26 mouse cellular contexts compared by ENCODE assay signal in genomic region chr8:85879624-85880023, GRCm38 (mm10). TPM values are rescaled to one million over a fixed set of nuclear protein-coding genes. Genes with fewer than 3 reads are reported as not detected.
DNase-seq lines count a peak whose midpoint lies in the region; ATAC-seq lines count a peak whose summit lies in the region.
"Had no signal": no experiment of that assay in that cellular context is flagged by ENCODE, and none has a peak within 500 bp of the region (broad histone marks: within the 10 kb centered on the region; RNA-seq: fewer than 3 reads in every experiment).

No protein-coding gene starts in this region.

- no peak overlapping the region for H3K9ac ChIP-seq in midbrain, embryonic 13.5 days (replicated peaks)
- H3K9ac ChIP-seq in midbrain, embryonic 11.5 days (ENCODE audit: low read length): no peak overlapping the region
- H3K9ac ChIP-seq in liver, embryonic 12.5 days: no peak overlapping the region
- H3K9ac ChIP-seq in midbrain, embryonic 16.5 days (ENCODE audit: low read depth, low read length): no peak overlapping the region
- no peak overlapping the region for H3K9ac ChIP-seq in kidney, embryonic 16.5 days (replicated peaks; ENCODE audit: low read length)
- H3K9ac ChIP-seq: forebrain, embryonic 12.5 days; forebrain, postnatal 0 days; heart, embryonic 12.5 days; hindbrain, embryonic 15.5 days; lung, embryonic 14.5 days; midbrain, embryonic 12.5 days; neural tube, embryonic 12.5 days had no signal

- H3K4me1 ChIP-seq in midbrain, embryonic 13.5 days (replicated peaks): no peaks in the 10 kb centered on the region
- no peaks in the 10 kb centered on the region for H3K4me1 ChIP-seq in midbrain, embryonic 11.5 days (ENCODE audit: control insufficient read depth, insufficient read depth, low read length)
- peaks cover 8% of the 10 kb centered on the region; the same call in 1 of the 2 replicates for H3K4me1 ChIP-seq in liver, embryonic 12.5 days
- no peaks in the 10 kb centered on the region for H3K4me1 ChIP-seq in midbrain, embryonic 16.5 days (ENCODE audit: control insufficient read depth, insufficient read depth, low read length)
- no peaks in the 10 kb centered on the region for H3K4me1 ChIP-seq in kidney, embryonic 16.5 days (ENCODE audit: insufficient read depth, low read length)
- H3K4me1 ChIP-seq: forebrain, embryonic 12.5 days; heart, embryonic 12.5 days; hindbrain, embryonic 15.5 days; midbrain, embryonic 12.5 days; neural tube, embryonic 12.5 days had no signal

- H3K27ac ChIP-seq in midbrain, embryonic 13.5 days: no peak overlapping the region
- H3K27ac ChIP-seq in midbrain, embryonic 11.5 days (ENCODE audit: low read depth, low read length): no peak overlapping the region
- 0 out of 2 replicates have a peak overlapping the region, but pooled peaks have one; percentile 24 for H3K27ac ChIP-seq in liver, embryonic 12.5 days
- H3K27ac ChIP-seq in midbrain, embryonic 16.5 days (ENCODE audit: low read length): no peak overlapping the region
- H3K27ac ChIP-seq in kidney, embryonic 16.5 days (ENCODE audit: low read length): no peak overlapping the region
- H3K27ac ChIP-seq: forebrain, embryonic 12.5 days; heart, adult 2 months; hindbrain, embryonic 15.5 days; left cerebral cortex, adult 2 months; midbrain, embryonic 12.5 days; neural tube, embryonic 12.5 days had no signal

- 81% methylated on average over 7 of the region's 7 CpGs for WGBS in midbrain, embryonic 13.5 days
- 89% methylated on average over 7 of the region's 7 CpGs for WGBS in midbrain, embryonic 11.5 days
- 54% methylated on average over 7 of the region's 7 CpGs for WGBS in liver, embryonic 12.5 days (ENCODE audit: insufficient replicate concordance)
- WGBS in midbrain, embryonic 16.5 days: 73% methylated on average over 7 of the region's 7 CpGs
- WGBS in kidney, embryonic 16.5 days: 91% methylated on average over 7 of the region's 7 CpGs

- H3K4me3 ChIP-seq in midbrain, embryonic 13.5 days (replicated peaks): no peak overlapping the region
- H3K4me3 ChIP-seq in midbrain, embryonic 11.5 days (ENCODE audit: low read depth, low read length): no peak overlapping the region
- no peak overlapping the region for H3K4me3 ChIP-seq in liver, embryonic 12.5 days
- H3K4me3 ChIP-seq in midbrain, embryonic 16.5 days (ENCODE audit: low read depth, low read length): no peak overlapping the region
- H3K4me3 ChIP-seq in kidney, embryonic 16.5 days (ENCODE audit: low read length): no peak overlapping the region
- H3K4me3 ChIP-seq: forebrain, embryonic 12.5 days; heart, adult 2 months; heart, embryonic 12.5 days; hindbrain, embryonic 15.5 days; left cerebral cortex, adult 2 months; midbrain, embryonic 12.5 days; myocyte; neural tube, embryonic 12.5 days had no signal

- H3K9me3 ChIP-seq in midbrain, embryonic 13.5 days: no peaks in the 10 kb centered on the region
- no peaks in the 10 kb centered on the region for H3K9me3 ChIP-seq in midbrain, embryonic 11.5 days (ENCODE audit: control insufficient read depth, low read length)
- no peaks in the 10 kb centered on the region for H3K9me3 ChIP-seq in liver, embryonic 12.5 days (replicated peaks)
- H3K9me3 ChIP-seq in midbrain, embryonic 16.5 days (replicated peaks; ENCODE audit: control insufficient read depth, low read length, poor library complexity, severe bottlenecking): no peaks in the 10 kb centered on the region
- no peaks in the 10 kb centered on the region; the same call in 1 of the 2 replicates for H3K9me3 ChIP-seq in kidney, embryonic 16.5 days (ENCODE audit: low read length)
- H3K9me3 ChIP-seq: forebrain, embryonic 12.5 days; heart, embryonic 12.5 days; hindbrain, embryonic 15.5 days; midbrain, embryonic 12.5 days; neural tube, embryonic 12.5 days had no signal

- ATAC-seq in midbrain, embryonic 13.5 days: peak; percentile 58; the same call in 1 of the 2 replicates
- no peak for ATAC-seq in midbrain, embryonic 11.5 days (ENCODE audit: low FRiP score)
- peak; percentile 95 for ATAC-seq in liver, embryonic 12.5 days
- peak; percentile 71; the same call in 1 of the 2 replicates for ATAC-seq in midbrain, embryonic 16.5 days
- ATAC-seq in kidney, embryonic 16.5 days (ENCODE audit: low FRiP score, low TSS enrichment): no peak
- ATAC-seq: forebrain, postnatal 0 days; inflammation-experienced regulatory T-cells, adult 6 months had no signal

- no peak overlapping the region for H3K4me2 ChIP-seq in midbrain, embryonic 13.5 days (replicated peaks)
- H3K4me2 ChIP-seq in midbrain, embryonic 11.5 days: no peak overlapping the region
- peak overlapping the region; percentile 11; the same call in 1 of the 2 replicates for H3K4me2 ChIP-seq in liver, embryonic 12.5 days
- H3K4me2 ChIP-seq in midbrain, embryonic 16.5 days (ENCODE audit: low read length): no peak overlapping the region
- H3K4me2 ChIP-seq in kidney, embryonic 16.5 days (replicated peaks; ENCODE audit: low read depth, low read length): no peak overlapping the region
- H3K4me2 ChIP-seq: forebrain, embryonic 12.5 days; heart, embryonic 12.5 days; hindbrain, embryonic 15.5 days; lung, embryonic 14.5 days; midbrain, embryonic 12.5 days; neural tube, embryonic 12.5 days had no signal

- no peak for DNase-seq in midbrain, embryonic 11.5 days (ENCODE audit: low spot score, missing footprints)
- peak; percentile 28 for DNase-seq in c-Kit-negative CD71-positive TER-119-positive erythroid progenitor cells, embryonic 14.5 days (ENCODE audit: low read depth, low spot score)
- DNase-seq in ovary, postnatal 10 days (ENCODE audit: low spot score): no peak
- DNase-seq: adrenal gland, adult 2 months; adrenal gland, postnatal 36 days; cerebellum, adult 2 months; cerebellum, postnatal 14 days; forebrain, postnatal 0 days; heart, adult 2 months; kidney, adult 11 months; kidney, postnatal 25 days; lung, embryonic 14.5 days; thymus, adult 2 months; thymus, postnatal 36 days had no signal

- H3K36me3 ChIP-seq in midbrain, embryonic 13.5 days: peaks cover 14% of the 10 kb centered on the region; the same call in 1 of the 2 replicates
- no peaks in the 10 kb centered on the region; the same call in 1 of the 2 replicates for H3K36me3 ChIP-seq in midbrain, embryonic 11.5 days (ENCODE audit: control insufficient read depth, insufficient read depth, low read length)
- peaks cover 26% of the 10 kb centered on the region for H3K36me3 ChIP-seq in liver, embryonic 12.5 days
- 0 out of 2 replicates have a peak, but pooled peaks cover 3% of the 10 kb centered on the region for H3K36me3 ChIP-seq in midbrain, embryonic 16.5 days (ENCODE audit: control insufficient read depth, insufficient read depth, low read length)
- peaks cover 23% of the 10 kb centered on the region; the same call in 1 of the 2 replicates for H3K36me3 ChIP-seq in kidney, embryonic 16.5 days (ENCODE audit: insufficient read depth, low read length)

- no peaks in the 10 kb centered on the region for H3K27me3 ChIP-seq in midbrain, embryonic 13.5 days
- no peaks in the 10 kb centered on the region for H3K27me3 ChIP-seq in midbrain, embryonic 11.5 days (ENCODE audit: control insufficient read depth, insufficient read depth, low read length)
- no peaks in the 10 kb centered on the region for H3K27me3 ChIP-seq in liver, embryonic 12.5 days (replicated peaks)
- H3K27me3 ChIP-seq in midbrain, embryonic 16.5 days (ENCODE audit: control insufficient read depth, insufficient read depth, low read depth, low read length): no peaks in the 10 kb centered on the region
- no peaks in the 10 kb centered on the region for H3K27me3 ChIP-seq in kidney, embryonic 16.5 days (ENCODE audit: insufficient read depth, low read length)
- H3K27me3 ChIP-seq: forebrain, embryonic 12.5 days; heart, embryonic 12.5 days; hindbrain, embryonic 15.5 days; midbrain, embryonic 12.5 days; neural tube, embryonic 12.5 days had no signal

RNA-seq across cellular contexts. Expression of gene Phkb, which starts 38.9 kb away (rescaled TPM):
- 41.8 and 44.7 TPM in 2 replicates for polyA plus RNA-seq in midbrain, embryonic 13.5 days (2015; fragmentation: Nextera tagmentation; extraction: Ambion mirVana)
- 45.4 and 49.1 TPM in 2 replicates for polyA plus RNA-seq in midbrain, embryonic 11.5 days (2014; fragmentation: Nextera tagmentation; extraction: Ambion mirVana)
- polyA plus RNA-seq in liver, embryonic 12.5 days (2016; fragmentation: Nextera tagmentation; extraction: Ambion mirVana): 19.4 TPM in 2 replicates
- 32.6 and 37.2 TPM in 2 replicates for polyA plus RNA-seq in midbrain, embryonic 16.5 days (2015; fragmentation: Nextera tagmentation; extraction: Ambion mirVana)
- polyA plus RNA-seq in kidney, embryonic 16.5 days (2015; fragmentation: Nextera tagmentation; extraction: Ambion mirVana): 55.5 and 58.5 TPM in 2 replicates

RNA-seq across cellular contexts. Expression of gene Itfg1, which starts 38.9 kb away (rescaled TPM):
- polyA plus RNA-seq in midbrain, embryonic 13.5 days (2015; fragmentation: Nextera tagmentation; extraction: Ambion mirVana): 155 and 157 TPM in 2 replicates
- 105 and 118 TPM in 2 replicates for polyA plus RNA-seq in midbrain, embryonic 11.5 days (2014; fragmentation: Nextera tagmentation; extraction: Ambion mirVana)
- 32.3 and 34.1 TPM in 2 replicates for polyA plus RNA-seq in liver, embryonic 12.5 days (2016; fragmentation: Nextera tagmentation; extraction: Ambion mirVana)
- polyA plus RNA-seq in midbrain, embryonic 16.5 days (2015; fragmentation: Nextera tagmentation; extraction: Ambion mirVana): 210 and 222 TPM in 2 replicates
- 83.0 and 83.8 TPM in 2 replicates for polyA plus RNA-seq in kidney, embryonic 16.5 days (2015; fragmentation: Nextera tagmentation; extraction: Ambion mirVana)

Comparison
In these comparisons a context has a peak if more than half of its experiments do, and no peak if none do; other contexts are left out.
1. ATAC-seq: peak in midbrain, embryonic 13.5 days (single experiment), liver, embryonic 12.5 days (single experiment) and midbrain, embryonic 16.5 days (single experiment); none in midbrain, embryonic 11.5 days (single experiment) and kidney, embryonic 16.5 days (single experiment).